In the genomic region with DNA sequence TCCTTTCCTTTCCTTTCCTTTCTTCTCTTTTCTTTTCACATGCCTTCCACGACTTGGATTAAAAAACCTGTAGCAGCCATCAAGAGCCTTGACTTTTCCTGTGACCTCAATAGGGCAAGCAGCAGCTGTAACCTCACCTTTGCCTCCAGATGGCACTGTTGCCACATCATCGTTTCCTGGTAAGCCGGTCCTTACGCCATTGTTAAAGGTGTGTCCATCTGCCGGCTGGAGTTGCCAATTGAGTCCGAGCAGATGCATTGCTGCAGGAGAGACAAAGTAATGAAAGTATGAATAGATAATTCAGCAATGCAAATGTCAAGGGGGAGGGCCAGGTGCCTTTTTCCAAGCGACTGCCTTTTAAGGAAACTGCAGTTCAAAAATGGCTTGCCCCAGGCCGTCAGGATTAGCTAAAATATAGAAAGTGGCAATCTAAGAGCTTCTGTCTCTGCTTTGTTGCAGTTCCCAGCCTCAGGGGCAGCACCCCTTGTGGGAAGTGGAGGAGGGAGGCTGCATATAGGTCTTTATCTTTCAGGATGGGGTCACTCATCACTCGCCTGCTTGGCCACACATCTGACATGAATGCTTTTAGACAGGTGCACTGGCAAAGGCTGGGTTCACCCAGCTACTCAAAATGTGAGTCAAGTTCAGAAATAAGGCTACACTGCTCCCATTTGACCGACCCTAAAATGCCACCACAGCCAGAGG, we compare ENCODE assay signal across 8 mouse cellular contexts.
DNase-seq lines count a peak whose midpoint lies in the region; ATAC-seq lines count a peak whose summit lies in the region.

No protein-coding gene starts in this region.

- H3K27ac ChIP-seq in forebrain, embryonic 12.5 days, result peak overlapping the region; percentile 38
- H3K27ac ChIP-seq in heart, embryonic 16.5 days (ENCODE audit: low read length), result no peak overlapping the region
- H3K27ac ChIP-seq in liver, embryonic 12.5 days, result no peak overlapping the region
- peak overlapping the region; percentile 68 for H3K27ac ChIP-seq in neural tube, embryonic 15.5 days (replicated peaks)

- H3K4me1 ChIP-seq in forebrain, embryonic 12.5 days, result peaks cover 46% of the 10 kb centered on the region
- peaks cover 11% of the 10 kb centered on the region for H3K4me1 ChIP-seq in heart, embryonic 16.5 days (ENCODE audit: control insufficient read depth, insufficient read depth, low read length)
- H3K4me1 ChIP-seq in liver, embryonic 12.5 days, result no peaks in the 10 kb centered on the region
- peaks cover 23% of the 10 kb centered on the region for H3K4me1 ChIP-seq in neural tube, embryonic 15.5 days

- H3K36me3 ChIP-seq in forebrain, embryonic 12.5 days (replicated peaks), result no peaks in the 10 kb centered on the region
- no peaks in the 10 kb centered on the region for H3K36me3 ChIP-seq in heart, embryonic 16.5 days (ENCODE audit: control insufficient read depth, insufficient read depth)
- no peaks in the 10 kb centered on the region for H3K36me3 ChIP-seq in liver, embryonic 12.5 days
- no peaks in the 10 kb centered on the region for H3K36me3 ChIP-seq in neural tube, embryonic 15.5 days

- no peaks in the 10 kb centered on the region for H3K9me3 ChIP-seq in forebrain, embryonic 12.5 days
- no peaks in the 10 kb centered on the region for H3K9me3 ChIP-seq in heart, embryonic 16.5 days (replicated peaks; ENCODE audit: control insufficient read depth, low read length)
- H3K9me3 ChIP-seq in liver, embryonic 12.5 days (replicated peaks), result no peaks in the 10 kb centered on the region
- no peaks in the 10 kb centered on the region for H3K9me3 ChIP-seq in neural tube, embryonic 15.5 days (replicated peaks)

- H3K4me3 ChIP-seq in forebrain, embryonic 12.5 days (replicated peaks), result 0 out of 2 replicates have a peak overlapping the region, but pooled peaks have one; percentile 14
- peak overlapping the region; percentile 27 for H3K4me3 ChIP-seq in heart, embryonic 16.5 days (ENCODE audit: low read length)
- H3K4me3 ChIP-seq in liver, embryonic 12.5 days, result no peak overlapping the region
- H3K4me3 ChIP-seq in neural tube, embryonic 15.5 days (replicated peaks), result peak overlapping the region; percentile 25

- H3K27me3 ChIP-seq in forebrain, embryonic 12.5 days, result no peaks in the 10 kb centered on the region
- no peaks in the 10 kb centered on the region for H3K27me3 ChIP-seq in heart, embryonic 16.5 days (ENCODE audit: control insufficient read depth, insufficient read depth, low read length)
- H3K27me3 ChIP-seq in liver, embryonic 12.5 days (replicated peaks), result 0 out of 2 replicates have a peak, but pooled peaks cover 4% of the 10 kb centered on the region
- H3K27me3 ChIP-seq in neural tube, embryonic 15.5 days (replicated peaks), result no peaks in the 10 kb centered on the region

- peak; percentile 90 for DNase-seq in ES-CJ7 (ENCODE audit: low read depth, low spot score)
- peak; percentile 83 for DNase-seq in kidney, postnatal 10 days
- peak; percentile 26 for DNase-seq in urinary bladder, postnatal 10 days (ENCODE audit: low spot score)

- H3K4me2 ChIP-seq in forebrain, embryonic 12.5 days, result peak overlapping the region; percentile 44
- peak overlapping the region; percentile 52 for H3K4me2 ChIP-seq in heart, embryonic 16.5 days (ENCODE audit: low read depth, low read length)
- H3K4me2 ChIP-seq in liver, embryonic 12.5 days, result peak overlapping the region; percentile 22; the same call in 1 of the 2 replicates
- peak overlapping the region; percentile 54 for H3K4me2 ChIP-seq in neural tube, embryonic 15.5 days

- 6% methylated on average over 10 of the region's 10 CpGs for WGBS in forebrain, embryonic 12.5 days
- WGBS in heart, embryonic 16.5 days, result 15% methylated on average over 10 of the region's 10 CpGs
- 14% methylated on average over 10 of the region's 10 CpGs for WGBS in liver, embryonic 12.5 days (ENCODE audit: insufficient replicate concordance)
- WGBS in neural tube, embryonic 15.5 days, result 12% methylated on average over 10 of the region's 10 CpGs

- no peak overlapping the region for H3K9ac ChIP-seq in forebrain, embryonic 12.5 days
- peak overlapping the region; percentile 2; the same call in 1 of the 2 replicates for H3K9ac ChIP-seq in heart, embryonic 16.5 days (ENCODE audit: low read length)
- no peak overlapping the region for H3K9ac ChIP-seq in liver, embryonic 12.5 days
- no peak overlapping the region for H3K9ac ChIP-seq in neural tube, embryonic 15.5 days (replicated peaks)

- peak; percentile 88 for ATAC-seq in cerebellum, adult (ENCODE audit: insufficient number of reproducible peaks, low FRiP score, low TSS enrichment)
- ATAC-seq in forebrain, embryonic 12.5 days (ENCODE audit: low FRiP score), result peak; percentile 71
- peak; percentile 92 for ATAC-seq in heart, embryonic 16.5 days (replicated peaks; ENCODE audit: extremely low read depth, insufficient read depth, low FRiP score)
- ATAC-seq in liver, embryonic 12.5 days, result no peak
- peak; percentile 83 for ATAC-seq in neural tube, embryonic 15.5 days (ENCODE audit: low FRiP score)

Comparison
In these comparisons a context has a peak if more than half of its experiments do, and no peak if none do; other contexts are left out.
1. DNase-seq: peak in every context shown above with its lines; median percentile 90 in ES-CJ7; 83 in kidney, postnatal 10 days; 26 in urinary bladder, postnatal 10 days.
2. H3K27ac ChIP-seq: peak in forebrain, embryonic 12.5 days (single experiment) and neural tube, embryonic 15.5 days (single experiment); none in heart, embryonic 16.5 days (single experiment) and liver, embryonic 12.5 days (single experiment).
3. Peak in every context shown above with its lines, with median percentiles within 50 percentile points of each other: H3K4me2 ChIP-seq.